Mouse (Mus musculus) megakaryocyte, adult 5-6 weeks (primary cell): ENCODE results near the gene Fam102a. TPM values are rescaled to one million over a fixed set of nuclear protein-coding genes. Genes with fewer than 3 reads are reported as not detected.

Experiments used
- ATAC-seq: 2 replicates; pipeline ENCODE4 v1.8.0; 2016; ENCODE audit warnings: mild to moderate bottlenecking, inconsistent platforms; ENCODE audit not compliant: poor library complexity, severe bottlenecking
- total RNA-seq, 2 experiments: library from RNA; stranded (forward) in 1 of 2; stranded (reverse) in 1 of 2; fragments of 153-499, 151-499 nt in 1 of 2; fragments of 221-1000, 200-1000 nt in 1 of 2; gene quantifications; 2 replicates each; pipeline versions ENCODE4 v1.2.3 to v1.2.4; 2015 to 2017

Gene Fam102a
- total RNA-seq, 2 experiments from 2014 or later, result 4.6 to 6.5 TPM

GRCm38 (mm10) chr2:32606161-32607142 is 71.3 kb downstream of the Fam102a start:
- peak; percentile 57 for ATAC-seq

- ATAC-seq, result peak; percentile 48
Measured at GRCm38 (mm10) chr2:32607262-32607947, 72.3 kb downstream of the Fam102a start.

GRCm38 (mm10) chr2:32608141-32608777 is 73.1 kb downstream of the Fam102a start:
- ATAC-seq, result peak; percentile 58

GRCm38 (mm10) chr2:32608778-32609435 is 73.8 kb downstream of the Fam102a start:
- ATAC-seq, result peak; percentile 30

GRCm38 (mm10) chr2:32610610-32611229 is 75.6 kb downstream of the Fam102a start:
- ATAC-seq, result no peak

GRCm38 (mm10) chr2:32612274-32612673 is 77.1 kb downstream of the Fam102a start:
- no peak for ATAC-seq

- ATAC-seq, result no peak
Measured at GRCm38 (mm10) chr2:32617109-32617508, 82.0 kb downstream of the Fam102a start.

GRCm38 (mm10) chr2:32617601-32618000 is 82.5 kb downstream of the Fam102a start:
- no peak for ATAC-seq

- ATAC-seq, result no peak
Measured at GRCm38 (mm10) chr2:32618051-32618450, 82.9 kb downstream of the Fam102a start.

Other genes starting within 250 kb of the Fam102a start
- gene Golga2, start 247.9 kb upstream of the Fam102a start, total RNA-seq (2015), result 9.7 and 20.1 TPM in 2 replicates
- gene Golga2, start 247.9 kb upstream of the Fam102a start, total RNA-seq (2017), result 51.1 and 55.3 TPM in 2 replicates
- 114 and 143 TPM in 2 replicates for gene Swi5, start 247.3 kb upstream of the Fam102a start, total RNA-seq (2015)
- 208 and 230 TPM in 2 replicates for gene Swi5, start 247.3 kb upstream of the Fam102a start, total RNA-seq (2017)
- 56.3 and 67.0 TPM in 2 replicates for gene Ciz1, start 183.0 kb upstream of the Fam102a start, total RNA-seq (2015)
- 66.2 and 81.0 TPM in 2 replicates for gene Ciz1, start 183.0 kb upstream of the Fam102a start, total RNA-seq (2017)
- gene Dnm1, start 182.0 kb upstream of the Fam102a start, total RNA-seq (2015), result 0.47 TPM in 1 of 2 replicates, not detected in the other
- not detected in 2 replicates for gene Dnm1, start 182.0 kb upstream of the Fam102a start, total RNA-seq (2017)
- gene 1110008P14Rik, start 153.4 kb upstream of the Fam102a start, total RNA-seq (2015), result 30.4 and 38.4 TPM in 2 replicates
- gene 1110008P14Rik, start 153.4 kb upstream of the Fam102a start, total RNA-seq (2017), result 29.1 and 32.3 TPM in 2 replicates
- gene Lcn2, start 147.1 kb upstream of the Fam102a start, total RNA-seq (2015), result 3,591 and 4,679 TPM in 2 replicates
- gene Lcn2, start 147.1 kb upstream of the Fam102a start, total RNA-seq (2017), result 682 and 1,100 TPM in 2 replicates
- gene Ptges2, start 139.4 kb upstream of the Fam102a start, total RNA-seq (2015), result 5.0 and 6.7 TPM in 2 replicates
- gene Ptges2, start 139.4 kb upstream of the Fam102a start, total RNA-seq (2017), result 7.2 and 8.8 TPM in 2 replicates
- 2.9 and 3.5 TPM in 2 replicates for gene Naif1, start 84.9 kb upstream of the Fam102a start, total RNA-seq (2015)
- 3.2 and 3.9 TPM in 2 replicates for gene Naif1, start 84.9 kb upstream of the Fam102a start, total RNA-seq (2017)
- gene Slc25a25, start 83.9 kb upstream of the Fam102a start, total RNA-seq (2015), result 4.6 and 6.9 TPM in 2 replicates
- 8.4 and 10.7 TPM in 2 replicates for gene Slc25a25, start 83.9 kb upstream of the Fam102a start, total RNA-seq (2017)
- 82.8 and 91.7 TPM in 2 replicates for gene Dpm2, start 35.5 kb downstream of the Fam102a start, total RNA-seq (2015)
- 32.0 and 35.3 TPM in 2 replicates for gene Dpm2, start 35.5 kb downstream of the Fam102a start, total RNA-seq (2017)
- 0.31 TPM in 1 of 2 replicates, not detected in the other for gene Pip5kl1, start 39.5 kb downstream of the Fam102a start, total RNA-seq (2015)
- not detected in 2 replicates for gene Pip5kl1, start 39.5 kb downstream of the Fam102a start, total RNA-seq (2017)
- gene 9430097D07Rik, start 40.4 kb downstream of the Fam102a start, total RNA-seq (2015), result not detected in 2 replicates
- gene 9430097D07Rik, start 40.4 kb downstream of the Fam102a start, total RNA-seq (2017), result not detected in 2 replicates
- gene St6galnac4, start 51.8 kb downstream of the Fam102a start, total RNA-seq (2015), result 5.8 and 9.2 TPM in 2 replicates
- 8.6 and 12.1 TPM in 2 replicates for gene St6galnac4, start 51.8 kb downstream of the Fam102a start, total RNA-seq (2017)
- gene St6galnac6, start 64.4 kb downstream of the Fam102a start, total RNA-seq (2015), result 8.2 and 8.6 TPM in 2 replicates
- 13.1 and 13.3 TPM in 2 replicates for gene St6galnac6, start 64.4 kb downstream of the Fam102a start, total RNA-seq (2017)
- gene Ak1, start 86.4 kb downstream of the Fam102a start, total RNA-seq (2015), result not detected in 2 replicates
- not detected in 2 replicates for gene Ak1, start 86.4 kb downstream of the Fam102a start, total RNA-seq (2017)
- gene Eng, start 111.3 kb downstream of the Fam102a start, total RNA-seq (2015), result 6.3 and 7.9 TPM in 2 replicates
- 2.0 and 2.2 TPM in 2 replicates for gene Eng, start 111.3 kb downstream of the Fam102a start, total RNA-seq (2017)
- 0.91 and 4.6 TPM in 2 replicates for gene Fpgs, start 168.8 kb downstream of the Fam102a start, total RNA-seq (2015)
- 2.6 and 3.0 TPM in 2 replicates for gene Fpgs, start 168.8 kb downstream of the Fam102a start, total RNA-seq (2017)
- gene Cdk9, start 177.7 kb downstream of the Fam102a start, total RNA-seq (2015), result 82.1 and 84.4 TPM in 2 replicates
- gene Cdk9, start 177.7 kb downstream of the Fam102a start, total RNA-seq (2017), result 73.9 and 79.2 TPM in 2 replicates
- gene Sh2d3c, start 185.7 kb downstream of the Fam102a start, total RNA-seq (2015), result 49.8 and 56.2 TPM in 2 replicates
- gene Sh2d3c, start 185.7 kb downstream of the Fam102a start, total RNA-seq (2017), result 30.1 and 38.2 TPM in 2 replicates
- not detected in 2 replicates for gene 6330409D20Rik, start 205.7 kb downstream of the Fam102a start, total RNA-seq (2015)
- not detected in 2 replicates for gene 6330409D20Rik, start 205.7 kb downstream of the Fam102a start, total RNA-seq (2017)
- gene Tor2a, start 221.9 kb downstream of the Fam102a start, total RNA-seq (2015), result 19.0 and 24.2 TPM in 2 replicates
- gene Tor2a, start 221.9 kb downstream of the Fam102a start, total RNA-seq (2017), result 17.7 and 17.8 TPM in 2 replicates
- not detected in 2 replicates for gene Ttc16, start 240.3 kb downstream of the Fam102a start, total RNA-seq (2015)
- gene Ttc16, start 240.3 kb downstream of the Fam102a start, total RNA-seq (2017), result not detected in 2 replicates
- gene Ptrh1, start 240.5 kb downstream of the Fam102a start, total RNA-seq (2015), result 0.57 TPM in 1 of 2 replicates, not detected in the other
- 0.88 and 5.4 TPM in 2 replicates for gene Ptrh1, start 240.5 kb downstream of the Fam102a start, total RNA-seq (2017)
- gene Cfap157, start 249.1 kb downstream of the Fam102a start, total RNA-seq (2015), result not detected in 2 replicates
- gene Cfap157, start 249.1 kb downstream of the Fam102a start, total RNA-seq (2017), result not detected in 2 replicates